ENCODE assay signal across 39 mouse cellular contexts in genomic region chr5:90879307-90880014, GRCm38 (mm10). TPM values are rescaled to one million over a fixed set of nuclear protein-coding genes. Genes with fewer than 3 reads are reported as not detected.
DNase-seq lines count a peak whose midpoint lies in the region; ATAC-seq and TF ChIP-seq lines count a peak whose summit lies in the region.
"Had no signal": no experiment of that assay in that cellular context is flagged by ENCODE, and none has a peak within 500 bp of the region (broad histone marks: within the 10 kb centered on the region; RNA-seq: fewer than 3 reads in every experiment).

No protein-coding gene starts in this region.

- no peak overlapping the region for H3K9ac ChIP-seq in MEL (ENCODE audit: control insufficient read depth, low read depth, low read length, poor library complexity, severe bottlenecking)
- H3K9ac ChIP-seq: forebrain, embryonic 15.5 days; heart, embryonic 12.5 days; hindbrain, embryonic 14.5 days; kidney, embryonic 15.5 days; limb, embryonic 13.5 days; neural tube, embryonic 15.5 days had no signal

- H3K27me3 ChIP-seq in MEL (ENCODE audit: control insufficient read depth in 1 of 2, insufficient read depth in 2 of 2, low read length in 2 of 2) = no peaks in the 10 kb centered on the region
- H3K27me3 ChIP-seq: forebrain, embryonic 15.5 days; heart, embryonic 12.5 days; kidney, embryonic 15.5 days; neural tube, embryonic 15.5 days had no signal

- ATAC-seq in inflammation-experienced regulatory T-cells, adult 6 months = peak; percentile 73
- ATAC-seq: forebrain, embryonic 15.5 days had no signal

- intact Hi-C loops in gastrocnemius, postnatal 36 days (cut with DNase I) = no loop called here

- 60% methylated on average over 3 of the region's 3 CpGs for WGBS in lung, adult 2 months

- TF ChIP-seq POLR2A in lung, adult 2 months (IDR thresholded peaks at IDR 0.05; ENCODE audit: borderline replicate concordance, extremely low read depth, low read depth, low read length) = no peak
- TF ChIP-seq POLR2A in MEL (IDR thresholded peaks at IDR 0.05; ENCODE audit: control insufficient read depth in 1 of 2, insufficient read depth in 1 of 2, low read depth in 1 of 2, low read length in 2 of 2, poor library complexity in 1 of 2) = no peak

- no peaks in the 10 kb centered on the region for H3K4me1 ChIP-seq in lung, adult 2 months (ENCODE audit: control insufficient read depth, insufficient read depth, low read length)
- peaks cover 9 to 17% of the 10 kb centered on the region in 2 experiments for H3K4me1 ChIP-seq in MEL (ENCODE audit: control insufficient read depth in 1 of 2, insufficient read depth in 2 of 2, low read length in 2 of 2)
- H3K4me1 ChIP-seq: forebrain, embryonic 10.5 days; forebrain, embryonic 15.5 days; kidney, embryonic 15.5 days; neural tube, embryonic 15.5 days had no signal

- TF ChIP-seq RAD21 in MEL (IDR thresholded peaks at IDR 0.05; ENCODE audit: low read depth, low read length) = no peak

- peaks cover 0 to 22% of the 10 kb centered on the region in 2 experiments; a peak in 2 of 4 replicates for H3K36me3 ChIP-seq in MEL (ENCODE audit: control insufficient read depth in 1 of 2, insufficient read depth in 2 of 2, low read length in 2 of 2)
- H3K36me3 ChIP-seq: forebrain, embryonic 10.5 days; forebrain, embryonic 15.5 days; G1E; heart, embryonic 12.5 days; kidney, embryonic 15.5 days; limb, embryonic 13.5 days; neural tube, embryonic 15.5 days had no signal

- DNase-seq in lung, postnatal 25 days (ENCODE audit: low spot score) = peak; percentile 31
- no peak for DNase-seq in lung, adult 2 months
- DNase-seq in MEL (ENCODE audit: low read depth, low spot score) = peak; percentile 47
- no peak for DNase-seq in gastrocnemius, postnatal 36 days
- no peak for DNase-seq in layer of hippocampus, postnatal 36 days
- DNase-seq in layer of hippocampus, adult 11-12 months (ENCODE audit: low spot score) = no peak
- DNase-seq: adrenal gland, adult 2 months; B cell, adult 2 months; cerebellum, adult 2 months; cerebellum, postnatal 14 days; gastrocnemius, postnatal 25 days; heart, adult 2 months; heart, postnatal 4 days; kidney, adult 11 months; kidney, postnatal 25 days; layer of hippocampus, adult 9-11 months; midbrain, embryonic 14.5 days; retina, postnatal 1 day; right cerebral cortex, postnatal 14 days had no signal

- no peaks in the 10 kb centered on the region for H3K79me2 ChIP-seq in MEL (ENCODE audit: control insufficient read depth, insufficient read depth, low read length, poor library complexity)

- no peak for TF ChIP-seq CTCF in lung, adult 2 months (IDR thresholded peaks at IDR 0.05; ENCODE audit: insufficient read depth, low read length)
- TF ChIP-seq CTCF in MEL (IDR thresholded peaks at IDR 0.05 in 2 of 3, conservative IDR thresholded peaks at IDR 0.05 in 1 of 3; ENCODE audit: control insufficient read depth in 1 of 3, insufficient read depth in 1 of 3, low read depth in 2 of 3, low read length in 3 of 3, poor library complexity in 1 of 3, severe bottlenecking in 1 of 3) = no peak

- no peak overlapping the region for H3K27ac ChIP-seq in MEL (ENCODE audit: control insufficient read depth, low read depth, low read length)
- H3K27ac ChIP-seq: forebrain, embryonic 10.5 days; forebrain, embryonic 15.5 days; heart, adult 2 months; hindbrain, embryonic 14.5 days; kidney, embryonic 15.5 days; limb, embryonic 13.5 days; neural tube, embryonic 15.5 days had no signal

- H3K9me3 ChIP-seq in MEL (replicated peaks; ENCODE audit: insufficient read depth, low read length) = no peaks in the 10 kb centered on the region
- H3K9me3 ChIP-seq: forebrain, embryonic 10.5 days; forebrain, embryonic 15.5 days; G1E; heart, embryonic 12.5 days; kidney, embryonic 15.5 days; limb, embryonic 13.5 days; neural tube, embryonic 15.5 days had no signal

- TF ChIP-seq EP300 in MEL (IDR thresholded peaks at IDR 0.05; ENCODE audit: low read depth in 1 of 2, low read length in 2 of 2) = peak in 1 of 2 experiments; percentile 48; a peak in 1 of 4 replicates

- H3K4me3 ChIP-seq in lung, adult 2 months (replicated peaks; ENCODE audit: extremely low read depth, low read depth, low read length) = no peak overlapping the region
- H3K4me3 ChIP-seq in MEL (ENCODE audit: control insufficient read depth in 1 of 2, insufficient read depth in 1 of 2, low read depth in 2 of 2, low read length in 2 of 2) = no peak overlapping the region
- H3K4me3 ChIP-seq: forebrain, embryonic 10.5 days; forebrain, embryonic 15.5 days; heart, adult 2 months; heart, embryonic 12.5 days; kidney, embryonic 15.5 days; limb, embryonic 13.5 days; neural tube, embryonic 15.5 days had no signal

TF ChIP-seq in MEL, 35 proteins besides CTCF, POLR2A, EP300 and RAD21:
- TF ChIP-seq ETS1 (IDR thresholded peaks at IDR 0.05; ENCODE audit: low read depth, low read length) (0 out of 2 replicates have a peak, but pooled peaks have one; percentile 47), MXI1 (IDR thresholded peaks at IDR 0.05; ENCODE audit: low read depth, low read length) (no peak), USF1 (IDR thresholded peaks at IDR 0.05; ENCODE audit: low read depth, low read length) (no peak), TCF12 (IDR thresholded peaks at IDR 0.05; ENCODE audit: low read depth, low read length) (peak; percentile 54; the same call in 1 of the 2 replicates), TAL1 (IDR thresholded peaks at IDR 0.05; ENCODE audit: low read length) (peak; percentile 44), ZKSCAN1 (IDR thresholded peaks at IDR 0.05; ENCODE audit: low read depth, low read length) (no peak), MYC (IDR thresholded peaks at IDR 0.05; ENCODE audit: low read depth, low read length) (no peak), BHLHE40 (IDR thresholded peaks at IDR 0.05; ENCODE audit: borderline replicate concordance, low read depth, low read length) (no peak), POLR2AphosphoS2 (IDR thresholded peaks at IDR 0.05; ENCODE audit: low read length) (no peak), ZNF384 (IDR thresholded peaks at IDR 0.05; ENCODE audit: low read depth, low read length) (no peak)

RNA-seq across cellular contexts. Expression of gene Cxcl1, which starts 11.6 kb away (rescaled TPM):
- polyA plus RNA-seq in lung, adult 2 months (2012; rRNA removed) = 1.9 and 2.5 TPM in 2 replicates
- not detected in 2 replicates for total RNA-seq in MEL (2012; rRNA removed)
- polyA plus RNA-seq in MEL (2012; ENCODE audit: insufficient read depth in 1 of 2, insufficient read length in 2 of 2, low read depth in 1 of 2, low replicate concordance in 2 of 2, missing spikeins in 1 of 2) = not detected
- polyA plus RNA-seq in inflammation-experienced regulatory T-cells, adult 6 months (2017; shearing (Covaris generic)) = not detected
- under 1 TPM in 1 of 2 experiments, not detected in 1; 0.36 TPM for total RNA-seq in gastrocnemius, postnatal 36 days (2021)
- under 1 TPM; 0.37 to 0.68 TPM for total RNA-seq in layer of hippocampus, postnatal 36 days (2021)
- total RNA-seq: left cerebral cortex, adult 18-20 months; left cerebral cortex, postnatal 25 days; monocyte, adult 5-6 weeks had no signal
- polyA plus RNA-seq: forebrain, embryonic 10.5 days; G1E; heart, embryonic 12.5 days; midbrain, embryonic 14.5 days had no signal

RNA-seq across cellular contexts. Expression of gene Cxcl2, which starts 24.2 kb away (rescaled TPM):
- polyA plus RNA-seq in lung, adult 2 months (2012; rRNA removed) = 2.2 TPM in 2 replicates
- not detected in 2 replicates for total RNA-seq in MEL (2012; rRNA removed)
- polyA plus RNA-seq in MEL (2012; ENCODE audit: insufficient read depth in 1 of 2, insufficient read length in 2 of 2, low read depth in 1 of 2, low replicate concordance in 2 of 2, missing spikeins in 1 of 2) = not detected
- polyA plus RNA-seq in inflammation-experienced regulatory T-cells, adult 6 months (2017; shearing (Covaris generic)) = under 1 TPM in 1 of 3 experiments, not detected in 2; 0.92 TPM
- not detected for total RNA-seq in gastrocnemius, postnatal 36 days (2021)
- total RNA-seq in layer of hippocampus, postnatal 36 days (2021) = not detected
- total RNA-seq: gastrocnemius, adult 18-20 months; gastrocnemius, postnatal 25 days; heart, adult 2 months; heart, postnatal 4 days; left cerebral cortex, adult 18-20 months; left cerebral cortex, postnatal 25 days had no signal
- polyA plus RNA-seq: cerebellum, adult 2 months; cortical plate, adult 2 months; forebrain, embryonic 10.5 days; forebrain, embryonic 15.5 days; frontal cortex, adult 2 months; G1E; heart, embryonic 12.5 days; heart, postnatal 0 days; kidney, embryonic 15.5 days; liver, embryonic 16.5 days; lung, embryonic 16.5 days; midbrain, embryonic 14.5 days; neural tube, embryonic 15.5 days; stomach, embryonic 14.5 days; testis, adult 2 months had no signal

RNA-seq across cellular contexts. Expression of gene Mthfd2l, which starts 51.5 kb away (rescaled TPM):
- 21.9 and 40.0 TPM in 2 replicates for polyA plus RNA-seq in lung, adult 2 months (2012; rRNA removed)
- not detected in 2 replicates for total RNA-seq in MEL (2012; rRNA removed)
- not detected for polyA plus RNA-seq in MEL (2012; ENCODE audit: insufficient read depth in 1 of 2, insufficient read length in 2 of 2, low read depth in 1 of 2, low replicate concordance in 2 of 2, missing spikeins in 1 of 2)
- polyA plus RNA-seq in inflammation-experienced regulatory T-cells, adult 6 months (2017; shearing (Covaris generic)) = 1 to 10 TPM in 2 of 3 experiments, under 1 TPM in 1; 0.80 to 2.3 (median 1.3) TPM
- 1 to 10 TPM; 5.4 to 7.8 TPM for total RNA-seq in gastrocnemius, postnatal 36 days (2021)
- total RNA-seq in layer of hippocampus, postnatal 36 days (2021) = 10 to 100 TPM; 18.8 to 21.8 TPM

Comparison
In these comparisons a context has a peak if more than half of its experiments do, and no peak if none do; other contexts are left out.
1. DNase-seq: peak in lung, postnatal 25 days (single experiment) and MEL (single experiment); none in lung, adult 2 months (single experiment), gastrocnemius, postnatal 36 days (0 of 2), layer of hippocampus, postnatal 36 days (0 of 2) and layer of hippocampus, adult 11-12 months (single experiment).